Mouse (Mus musculus): ENCODE data around the gene Sdk1. TPM values are rescaled to one million over a fixed set of nuclear protein-coding genes. Genes with fewer than 3 reads are reported as not detected.

Sdk1 gene
- polyA plus RNA-seq, 1 experiment, result not detected

GRCm38 (mm10) chr5:142243069-142243468 lies 1001.8 kb downstream of the Sdk1 start:
- Histone ChIP-seq H3K4me1 (no peaks in the 10 kb centered on the region), H3K27me3 (replicated peaks) (no peaks in the 10 kb centered on the region), H3K4me3 (replicated peaks) (no peak overlapping the region), H3K9me3 (peaks cover 69% of the 10 kb centered on the region), H3K36me3 (replicated peaks; ENCODE audit: low read length) (no peaks in the 10 kb centered on the region)
- TF ChIP-seq GATA1 (IDR thresholded peaks at IDR 0.05; ENCODE audit: borderline replicate concordance, low read length) (no peak), FLI1 (IDR thresholded peaks at IDR 0.05; ENCODE audit: low read length) (no peak)

GRCm38 (mm10) chr5:142256231-142256630 lies 1014.9 kb downstream of the Sdk1 start:
- H3K4me1 ChIP-seq, result no peaks in the 10 kb centered on the region
- H3K27me3 ChIP-seq (replicated peaks), result no peaks in the 10 kb centered on the region
- no peaks in the 10 kb centered on the region for H3K36me3 ChIP-seq (replicated peaks; ENCODE audit: low read length)
- H3K4me3 ChIP-seq (replicated peaks), result no peak overlapping the region
- H3K9me3 ChIP-seq, result peaks cover 10% of the 10 kb centered on the region
- TF ChIP-seq FLI1 (IDR thresholded peaks at IDR 0.05; ENCODE audit: low read length) (no peak), GATA1 (IDR thresholded peaks at IDR 0.05; ENCODE audit: borderline replicate concordance, low read length) (no peak)

- no peak for TF ChIP-seq FLI1 (IDR thresholded peaks at IDR 0.05; ENCODE audit: low read length)
- no peak for TF ChIP-seq GATA1 (IDR thresholded peaks at IDR 0.05; ENCODE audit: borderline replicate concordance, low read length)
Observed at GRCm38 (mm10) chr5:142258716-142259115, 1017.4 kb downstream of the Sdk1 start.

GRCm38 (mm10) chr5:142262060-142262459 lies 1020.8 kb downstream of the Sdk1 start:
- Histone ChIP-seq H3K36me3 (replicated peaks; ENCODE audit: low read length) (no peaks in the 10 kb centered on the region), H3K27me3 (replicated peaks) (no peaks in the 10 kb centered on the region), H3K4me1 (no peaks in the 10 kb centered on the region)

More at GRCm38 (mm10) chr5:142258716-142259115, 1017.4 kb downstream of the Sdk1 start:
- H3K27me3 ChIP-seq (replicated peaks), result no peaks in the 10 kb centered on the region
- peaks cover 10% of the 10 kb centered on the region for H3K9me3 ChIP-seq
- no peaks in the 10 kb centered on the region for H3K4me1 ChIP-seq
- H3K4me3 ChIP-seq (replicated peaks), result no peak overlapping the region
- H3K36me3 ChIP-seq (replicated peaks; ENCODE audit: low read length), result no peaks in the 10 kb centered on the region

More at GRCm38 (mm10) chr5:142262060-142262459, 1020.8 kb downstream of the Sdk1 start:
- 0 out of 2 replicates have a peak, but pooled peaks cover 5% of the 10 kb centered on the region for H3K9me3 ChIP-seq
- no peak for TF ChIP-seq FLI1 (IDR thresholded peaks at IDR 0.05; ENCODE audit: low read length)
- H3K4me3 ChIP-seq (replicated peaks), result no peak overlapping the region

Other genes with a start within 250 kb of the Sdk1 start
- gene Card11, start 240.9 kb upstream of the Sdk1 start, polyA plus RNA-seq (2012; ENCODE audit: insufficient read depth, low replicate concordance), result 1.8 TPM in 1 of 2 replicates, not detected in the other

All from megakaryocyte, embryonic 14.5 days (primary cell).